Mouse (Mus musculus) erythroblast, embryonic 14.5 days (primary cell): ENCODE measurements around the gene Plxna4.

ENCODE experiments used
- GATA1 ChIP-seq: IDR thresholded peaks from 2 replicates; pipeline ENCODE4 v1.6.1; 2012; ENCODE audit warnings: low read length, inconsistent platforms, mixed read lengths
- TAL1 ChIP-seq: IDR thresholded peaks from 3 replicates; pipeline ENCODE4 v1.6.1; 2012; ENCODE audit warnings: low read length, inconsistent platforms, mixed read lengths

DNA sequence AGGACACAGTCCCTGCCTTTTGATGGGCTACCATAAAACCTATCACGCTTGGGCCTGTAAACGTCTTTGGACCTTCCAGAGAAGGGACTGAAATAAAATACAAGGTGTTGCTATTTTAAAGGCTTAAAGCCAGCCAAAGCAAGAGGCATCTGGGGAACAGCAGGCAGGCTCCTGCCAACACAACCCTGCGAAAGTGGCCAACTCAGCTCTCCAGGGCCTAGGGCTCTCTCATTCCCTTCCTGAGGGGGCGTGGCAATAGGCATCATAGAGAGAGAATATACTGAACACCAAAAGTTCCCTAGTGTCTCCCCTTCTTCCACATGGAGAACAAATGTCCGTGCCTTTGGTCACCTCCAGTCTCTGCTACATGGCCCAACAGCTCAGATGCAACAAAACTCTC lies 89.9 kb downstream of the Plxna4 start:
- TF ChIP-seq GATA1 (no peak), TAL1 (no peak)
